Mouse (Mus musculus): Measurements from ENCODE around the gene Cmip.
A peak's percentile ranks its signal among the peaks of the same experiment; 100 is the strongest.

Gene Cmip

DNA sequence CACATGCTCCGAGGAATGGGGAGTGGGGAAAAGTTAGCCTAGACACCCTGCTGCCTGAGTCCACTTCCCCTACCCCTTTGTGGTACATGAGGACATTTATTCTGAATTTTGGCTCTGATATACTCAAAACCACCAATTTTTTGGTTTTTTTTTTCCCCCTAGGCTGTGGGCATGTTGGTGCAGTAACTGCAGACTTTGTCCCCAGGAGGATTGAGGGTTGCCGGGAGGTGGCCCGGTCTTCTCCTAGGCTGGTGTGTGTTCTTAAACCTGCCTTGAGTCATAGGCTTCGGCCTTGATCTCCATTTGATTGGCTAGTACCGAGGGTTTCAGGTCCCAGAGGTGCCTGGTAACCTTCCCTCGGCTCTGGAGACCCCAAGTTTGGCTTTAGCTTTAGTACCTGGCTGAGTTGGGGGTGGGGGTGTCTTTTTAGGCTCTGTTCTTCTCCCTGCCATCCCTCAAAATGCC is 1.7 kb downstream of the Cmip start:
- peak; percentile 57 for DNase-seq

- peak; percentile 79 for DNase-seq
Measured at GRCm38 (mm10) chr8:117259431-117260001, 2.7 kb downstream of the Cmip start.

- DNase-seq = peak; percentile 96
Measured at GRCm38 (mm10) chr8:117260234-117260929, 3.5 kb downstream of the Cmip start.

GRCm38 (mm10) chr8:117260930-117261475 is 4.1 kb downstream of the Cmip start:
- DNase-seq = peak; percentile 36

DNA sequence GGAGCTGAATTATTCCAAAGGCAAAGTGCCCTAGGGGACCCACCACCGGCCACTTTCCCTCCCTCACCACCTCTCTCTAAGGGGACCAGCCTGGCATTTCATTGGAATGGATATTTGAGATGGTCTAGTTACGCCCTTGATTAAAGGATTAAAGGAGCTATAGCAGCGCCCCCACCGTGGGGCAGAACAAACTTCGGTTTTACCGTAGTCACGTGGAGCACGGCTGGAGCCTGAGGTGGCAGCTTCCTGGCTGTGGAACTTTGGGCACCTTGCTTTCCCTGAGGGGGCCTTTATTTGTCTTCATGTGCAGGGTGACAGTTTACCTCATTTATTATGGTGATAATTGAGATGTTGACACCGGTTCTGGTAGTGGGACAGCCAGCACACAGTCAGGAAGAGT is 4.8 kb downstream of the Cmip start:
- peak; percentile 41 for DNase-seq

GRCm38 (mm10) chr8:117262685-117263084 is 5.8 kb downstream of the Cmip start:
- DNase-seq = no peak

- no peak for DNase-seq
Measured at GRCm38 (mm10) chr8:117263442-117263841, 6.6 kb downstream of the Cmip start.

DNA sequence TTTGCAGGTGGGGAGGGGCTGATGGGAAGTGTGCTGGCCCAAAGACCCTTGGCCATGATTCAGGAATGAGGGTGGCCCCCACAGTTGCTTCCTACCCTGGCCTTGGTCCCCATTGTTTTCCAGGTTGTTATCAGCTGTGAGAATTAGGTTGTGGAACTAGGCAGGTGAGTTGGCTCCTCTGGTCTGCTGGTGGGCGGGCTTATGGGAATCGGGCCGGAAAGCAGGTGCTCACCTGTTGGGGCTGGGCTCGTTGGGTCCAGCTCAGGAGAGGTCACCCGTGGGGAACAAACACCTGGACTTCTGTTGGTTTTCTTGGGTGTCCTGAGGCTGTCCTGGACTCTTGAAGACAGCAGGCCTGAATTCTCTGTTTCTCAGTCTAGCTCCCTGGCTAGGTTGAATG is 8.2 kb downstream of the Cmip start:
- no peak for DNase-seq

- DNase-seq = no peak
Measured at GRCm38 (mm10) chr8:117267403-117268129, 10.7 kb downstream of the Cmip start.

DNA sequence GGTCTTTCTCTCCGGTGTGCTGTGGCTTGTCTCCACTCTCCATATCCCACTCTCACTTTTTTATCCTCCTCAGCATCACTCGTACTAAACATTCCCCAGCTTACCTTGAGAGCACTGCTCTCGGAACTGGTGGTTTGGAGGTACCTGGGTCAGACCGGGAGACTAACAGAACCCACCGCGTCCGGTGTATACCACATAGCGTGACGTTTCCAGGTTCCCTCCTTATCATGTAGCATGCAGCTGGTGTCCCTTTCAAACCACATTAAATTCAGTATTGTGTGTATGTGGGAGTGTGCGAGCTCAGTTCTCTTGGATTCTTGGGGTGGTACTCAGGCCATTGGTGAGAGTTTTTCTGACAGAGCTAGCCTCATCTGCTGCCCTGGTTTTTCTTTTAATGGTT is 21.4 kb downstream of the Cmip start:
- no peak for DNase-seq

DNA sequence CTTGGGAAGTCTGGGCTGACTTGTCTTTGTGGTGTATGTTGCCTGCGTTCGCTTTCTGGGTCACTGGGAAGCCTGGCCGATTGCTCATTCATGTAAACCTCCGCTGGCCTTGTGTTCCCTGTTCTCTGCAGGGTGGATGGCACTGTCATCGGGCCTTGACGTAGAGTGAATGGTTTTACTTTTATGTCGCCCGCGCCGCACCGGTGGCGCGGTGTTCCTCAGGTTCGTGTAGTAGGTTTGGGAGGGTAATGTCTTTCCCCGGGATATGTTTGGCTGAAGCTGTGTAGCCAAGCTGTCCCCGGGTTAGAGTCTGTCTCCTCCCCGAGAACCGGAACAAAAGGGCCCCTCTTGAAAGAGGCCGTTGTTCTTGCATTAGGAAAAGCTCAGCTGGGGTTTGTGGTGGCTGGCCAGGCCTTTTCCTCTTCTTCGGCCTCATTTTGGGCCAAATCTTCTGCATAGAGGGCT is 21.8 kb downstream of the Cmip start:
- no peak for DNase-seq

DNA sequence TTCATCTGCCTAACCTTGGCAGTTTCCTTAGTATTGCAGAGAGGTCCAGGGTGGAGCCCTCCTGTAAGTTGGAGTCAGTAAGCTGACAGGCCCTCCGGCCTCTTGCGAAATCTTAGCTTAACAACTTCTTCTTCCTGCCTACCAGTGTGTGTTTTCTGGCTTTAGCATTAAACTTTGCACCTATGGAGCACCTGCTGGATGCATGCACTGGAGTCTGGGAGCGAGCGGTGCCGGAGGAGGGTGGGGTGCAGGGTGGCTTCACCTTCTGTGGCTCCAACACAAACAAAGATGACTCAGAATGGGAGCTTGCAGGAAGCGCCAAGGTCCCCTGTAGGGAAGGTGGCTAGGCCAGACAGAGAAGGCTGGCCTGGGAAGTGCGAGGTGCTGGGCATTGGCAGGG is 23.6 kb downstream of the Cmip start:
- no peak for DNase-seq

GRCm38 (mm10) chr8:117281676-117282075 is 24.8 kb downstream of the Cmip start:
- no peak for DNase-seq

DNA sequence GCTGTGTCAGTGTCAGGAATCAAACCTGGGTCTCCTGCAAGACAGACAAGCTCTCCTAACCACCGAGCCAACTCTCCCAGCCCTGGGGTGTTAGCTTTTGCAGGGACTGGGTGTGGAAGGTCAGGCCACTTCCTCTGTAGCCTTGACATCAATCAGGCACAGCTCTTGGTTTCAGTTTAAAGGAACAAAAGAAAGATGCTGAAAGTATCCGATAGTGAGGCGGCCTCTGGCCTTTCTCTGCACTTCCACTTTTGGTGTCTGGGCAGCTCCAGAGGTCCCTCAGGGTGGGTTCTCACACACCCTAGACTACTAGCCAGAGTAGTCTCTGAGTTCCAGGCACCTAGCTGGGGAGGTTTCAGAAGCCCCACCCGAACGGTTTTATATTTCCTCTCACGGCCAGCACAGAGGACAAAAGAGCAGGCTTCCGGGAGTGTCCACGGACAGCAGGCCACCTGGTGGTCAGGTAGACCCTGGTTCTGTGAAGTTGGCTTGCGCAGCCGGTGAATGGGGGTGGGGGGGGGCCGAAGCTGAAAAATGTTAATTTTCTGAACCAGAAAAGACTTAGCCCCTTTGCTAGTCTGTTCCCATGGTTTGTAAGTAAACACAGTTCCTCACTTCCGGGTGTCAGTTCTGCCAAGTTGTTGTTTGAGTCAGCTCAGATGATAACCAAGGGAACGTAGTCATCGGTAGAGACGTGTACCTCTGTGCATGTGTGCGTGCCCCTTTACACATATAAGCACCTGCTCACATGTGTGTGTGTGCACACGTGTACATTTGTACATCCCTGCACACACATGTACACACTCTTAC is 25.5 kb downstream of the Cmip start:
- DNase-seq = peak; percentile 64

DNA sequence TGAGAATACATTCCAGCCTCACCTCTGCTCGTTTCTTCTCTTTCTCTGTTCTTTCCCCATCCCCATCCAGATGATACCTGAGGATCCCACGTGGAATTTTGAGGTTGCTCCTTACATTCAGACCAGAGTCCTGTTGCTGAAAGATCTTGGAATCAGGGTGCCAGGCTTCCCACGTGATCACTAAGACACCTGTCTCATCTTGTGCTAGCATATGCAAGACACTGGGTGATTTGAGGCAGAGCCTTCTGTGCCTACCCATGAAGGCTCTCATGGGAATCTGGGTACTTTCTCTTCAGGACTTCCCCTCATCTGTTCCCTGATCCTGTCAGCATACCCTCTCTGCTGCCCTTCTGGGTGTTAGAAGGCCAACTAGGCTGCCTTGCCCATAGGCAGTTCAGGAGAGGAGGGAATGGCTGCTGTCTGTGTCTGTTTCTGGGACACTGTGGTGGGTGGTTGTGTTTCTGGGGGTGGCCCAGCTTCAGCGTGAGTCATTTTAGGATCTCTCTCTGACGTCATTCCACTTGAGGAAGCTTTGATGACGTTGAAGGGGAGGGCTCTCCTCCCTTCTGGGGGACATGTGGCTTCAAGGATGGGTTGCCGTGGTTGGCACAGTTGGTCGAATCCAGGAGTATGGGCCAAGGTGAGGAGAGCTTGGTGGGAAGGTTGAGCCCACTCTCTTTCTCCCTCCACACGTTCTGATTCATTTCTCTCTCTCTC is 28.1 kb downstream of the Cmip start:
- no peak for DNase-seq

GRCm38 (mm10) chr8:117287966-117288365 is 31.1 kb downstream of the Cmip start:
- no peak for DNase-seq

GRCm38 (mm10) chr8:117289016-117289415 is 32.2 kb downstream of the Cmip start:
- no peak for DNase-seq

GRCm38 (mm10) chr8:117290506-117290905 is 33.6 kb downstream of the Cmip start:
- DNase-seq = no peak

DNA sequence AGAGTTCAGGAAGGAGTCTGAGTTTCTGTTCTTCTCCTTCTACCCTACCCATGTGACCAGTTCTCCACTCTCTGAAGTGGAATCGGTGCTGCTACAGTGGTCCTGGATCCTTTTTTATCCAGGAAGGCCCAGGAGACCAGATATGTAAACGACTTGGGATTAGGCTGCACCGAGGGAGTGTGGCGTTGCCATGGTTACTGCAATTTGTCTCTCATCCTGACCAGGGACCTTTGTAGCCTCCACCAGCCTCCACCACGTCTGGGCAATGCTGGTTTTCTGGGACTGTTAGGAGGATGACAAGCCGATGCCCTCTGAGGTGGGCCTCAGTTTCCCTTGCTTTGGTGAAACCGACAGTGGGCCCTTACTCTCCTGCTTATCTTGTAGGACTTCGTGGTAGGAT is 35.4 kb downstream of the Cmip start:
- no peak for DNase-seq

- DNase-seq = no peak
Measured at GRCm38 (mm10) chr8:117294812-117295211, 37.9 kb downstream of the Cmip start.

- DNase-seq = peak; percentile 59
Measured at GRCm38 (mm10) chr8:117297913-117298518, 41.2 kb downstream of the Cmip start.

DNA sequence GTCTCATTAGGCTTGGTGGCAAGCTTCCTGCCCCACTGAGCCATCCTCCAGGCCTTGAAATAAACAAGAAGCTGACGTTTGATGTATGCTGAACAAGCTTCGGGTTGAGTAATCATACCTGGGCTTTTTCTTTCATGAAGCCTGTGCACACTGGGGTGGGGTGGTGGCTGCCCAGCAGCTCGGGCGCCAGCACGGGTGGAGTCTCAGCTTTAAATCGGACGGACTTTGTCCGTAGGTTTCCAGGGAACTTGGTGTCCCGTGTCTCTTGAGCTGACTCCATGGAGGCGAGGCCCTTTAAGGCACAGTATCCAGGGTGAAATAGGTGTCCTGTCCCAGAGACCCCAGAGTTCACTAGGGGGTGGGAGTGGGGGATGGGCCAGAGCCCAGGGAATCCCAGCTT is 42.3 kb downstream of the Cmip start:
- DNase-seq = peak; percentile 49
